Mouse (Mus musculus): Measurements from ENCODE around the gene Osbpl6. TPM values are rescaled to one million over a fixed set of nuclear protein-coding genes. Genes with fewer than 3 reads are reported as not detected.

Osbpl6 gene
- total RNA-seq, 2 experiments from 2014 or later = 11.4 to 14.5 TPM

- DNase-seq = no peak
These were observed 98.0 kb downstream of the Osbpl6 start for GRCm38 (mm10) chr2:76504122-76504839.

GRCm38 (mm10) chr2:76504989-76505388, 98.7 kb downstream of the Osbpl6 start:
- no peak for DNase-seq

- no peak for DNase-seq
These were observed 105.0 kb downstream of the Osbpl6 start for GRCm38 (mm10) chr2:76511281-76511721.

- no peak for DNase-seq
These were observed 105.8 kb downstream of the Osbpl6 start for GRCm38 (mm10) chr2:76512133-76512532.

- no peak for DNase-seq
These were observed 106.6 kb downstream of the Osbpl6 start for GRCm38 (mm10) chr2:76512888-76513287.

GRCm38 (mm10) chr2:76513296-76513695, 107.0 kb downstream of the Osbpl6 start:
- no peak for DNase-seq

- DNase-seq = no peak
These were observed 111.2 kb downstream of the Osbpl6 start for GRCm38 (mm10) chr2:76517471-76517870.

GRCm38 (mm10) chr2:76518407-76519063, 112.2 kb downstream of the Osbpl6 start:
- DNase-seq = no peak

GRCm38 (mm10) chr2:76521585-76521984, 115.3 kb downstream of the Osbpl6 start:
- no peak for DNase-seq

- DNase-seq = no peak
These were observed 118.1 kb downstream of the Osbpl6 start for GRCm38 (mm10) chr2:76524451-76524850.

GRCm38 (mm10) chr2:76525645-76526044, 119.3 kb downstream of the Osbpl6 start:
- DNase-seq = no peak

GRCm38 (mm10) chr2:76532490-76533126, 126.3 kb downstream of the Osbpl6 start:
- peak; percentile 7 for DNase-seq

- no peak for DNase-seq
These were observed 128.6 kb downstream of the Osbpl6 start for GRCm38 (mm10) chr2:76534932-76535331.

- DNase-seq = no peak
These were observed 135.6 kb downstream of the Osbpl6 start for GRCm38 (mm10) chr2:76541900-76542299.

GRCm38 (mm10) chr2:76542921-76543320, 136.6 kb downstream of the Osbpl6 start:
- DNase-seq = no peak

GRCm38 (mm10) chr2:76545539-76545938, 139.2 kb downstream of the Osbpl6 start:
- DNase-seq = no peak

- DNase-seq = no peak
These were observed 141.9 kb downstream of the Osbpl6 start for GRCm38 (mm10) chr2:76548171-76548570.

- no peak for DNase-seq
These were observed 142.5 kb downstream of the Osbpl6 start for GRCm38 (mm10) chr2:76548836-76549235.

GRCm38 (mm10) chr2:76549316-76549715, 143.0 kb downstream of the Osbpl6 start:
- DNase-seq = no peak

GRCm38 (mm10) chr2:76555852-76556558, 149.7 kb downstream of the Osbpl6 start:
- DNase-seq = no peak

GRCm38 (mm10) chr2:76560146-76560545, 153.8 kb downstream of the Osbpl6 start:
- DNase-seq = no peak

- DNase-seq = no peak
These were observed 157.6 kb downstream of the Osbpl6 start for GRCm38 (mm10) chr2:76563862-76564261.
